Mouse (Mus musculus) cerebellum, adult 2 months (tissue): Measurements from ENCODE around the gene Ptpn18. TPM values are rescaled to one million over a fixed set of nuclear protein-coding genes. Genes with fewer than 3 reads are reported as not detected.

Source experiments
- DNase-seq, 2 experiments: peaks; one replicate each; pipeline ENCODE4 v3.0.0; 2021
- H3K27ac ChIP-seq: fragments of 200-500 bp; 2 replicates; pipeline ENCODE4 v1.5.1; 2012; ENCODE audit warnings: low read length, control low read depth, inconsistent platforms; ENCODE audit not compliant: insufficient read depth
- H3K27me3 ChIP-seq: fragments of 200-500 bp; 2 replicates; pipeline ENCODE4 v1.6.1; 2012; ENCODE audit warnings: inconsistent platforms, mild to moderate bottlenecking, low read length, moderate library complexity; ENCODE audit not compliant: control insufficient read depth, insufficient read depth
- H3K4me1 ChIP-seq: fragments of 200-500 bp; 2 replicates; pipeline ENCODE4 v1.6.1; 2011; ENCODE audit warnings: low read length; ENCODE audit not compliant: control insufficient read depth, insufficient read depth
- H3K4me3 ChIP-seq: fragments of 200-500 bp; replicated peaks from 2 replicates; pipeline ENCODE3; 2011; ENCODE audit warnings: mild to moderate bottlenecking, low read depth, low read length, control low read depth; ENCODE audit not compliant: insufficient read depth
- CTCF ChIP-seq: fragments of 200-500 bp; IDR thresholded peaks from 2 replicates; pipeline ENCODE4 v1.5.1; 2011; ENCODE audit warnings: low read depth, mild to moderate bottlenecking, control low read depth, low read length, moderate library complexity, borderline replicate concordance; ENCODE audit not compliant: insufficient read depth
- POLR2A ChIP-seq: fragments of 200-500 bp; IDR thresholded peaks from 2 replicates; pipeline ENCODE4 v1.6.1; 2011; ENCODE audit warnings: low read length, control low read depth, borderline replicate concordance; ENCODE audit not compliant: insufficient read depth
- WGBS: fragments of 180-500 bp; shearing (Covaris S2); methylation state at CpG from one replicate; pipeline ENCODE4 v1.1.7; 2018; 5-methylcytosine and 5-hydroxymethylcytosine counted together
- polyA plus RNA-seq: library from polyadenylated mRNA; depleted of rRNA; stranded (reverse); fragments of >200 nt; gene quantifications from 2 replicates; pipeline ENCODE4 v1.2.3, GENCODE M21; 2012

Gene Ptpn18
- polyA plus RNA-seq, 1 experiment: 4.7 TPM

DNA sequence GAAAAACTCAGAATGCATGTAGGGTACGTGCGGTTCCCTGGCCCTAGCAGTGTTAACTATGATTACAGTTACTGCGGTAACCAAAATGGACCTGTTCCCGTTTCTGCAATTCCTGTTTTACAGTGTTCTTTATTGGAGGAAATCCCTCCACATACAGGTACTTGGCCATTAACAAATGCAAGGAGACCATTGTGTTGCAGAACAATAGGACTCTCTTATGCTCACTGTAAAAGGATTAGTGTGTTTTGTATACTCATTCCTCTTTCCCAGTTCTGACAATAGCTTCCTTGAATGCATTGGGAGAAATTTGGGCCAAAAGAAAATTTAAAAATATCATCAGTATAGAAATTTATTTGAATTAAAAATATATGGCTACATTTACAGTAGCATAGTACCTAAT, 8.9 kb downstream of the Ptpn18 start:
- H3K4me3 ChIP-seq: no peak overlapping the region

GRCm38 (mm10) chr1:34469801-34470200, 10.2 kb downstream of the Ptpn18 start:
- 73% methylated on average over 5 of the region's 5 CpGs for WGBS
- Histone ChIP-seq H3K4me3 (no peak overlapping the region), H3K27ac (no peak overlapping the region), H3K4me1 (0 out of 2 replicates have a peak, but pooled peaks cover 2% of the 10 kb centered on the region), H3K27me3 (no peaks in the 10 kb centered on the region)
- no peak for TF ChIP-seq CTCF
- DNase-seq: no peak

More for the DNA sequence above, 8.9 kb downstream of the Ptpn18 start:
- DNase-seq: no peak
- Histone ChIP-seq H3K4me1 (0 out of 2 replicates have a peak, but pooled peaks cover 2% of the 10 kb centered on the region), H3K27me3 (no peaks in the 10 kb centered on the region), H3K27ac (no peak overlapping the region)
- no peak for TF ChIP-seq CTCF
- no peak for TF ChIP-seq POLR2A
- WGBS: 86% methylated on average over 4 of the region's 4 CpGs

- H3K4me3 ChIP-seq: peak overlapping the region; percentile 25
- no peak overlapping the region for H3K27ac ChIP-seq
Measured at GRCm38 (mm10) chr1:34472427-34473300, 13.1 kb downstream of the Ptpn18 start.

GRCm38 (mm10) chr1:34478891-34479655, 19.5 kb downstream of the Ptpn18 start:
- no peaks in the 10 kb centered on the region for H3K27me3 ChIP-seq
- 65% methylated on average over 11 of the region's 11 CpGs for WGBS
- H3K27ac ChIP-seq: no peak overlapping the region
- no peak overlapping the region for H3K4me3 ChIP-seq
- no peak for DNase-seq
- TF ChIP-seq POLR2A: no peak
- no peak for TF ChIP-seq CTCF
- H3K4me1 ChIP-seq: no peaks in the 10 kb centered on the region

More at GRCm38 (mm10) chr1:34472427-34473300, 13.1 kb downstream of the Ptpn18 start:
- WGBS: 2% methylated on average over 42 of the region's 43 CpGs
- DNase-seq: no peak
- Histone ChIP-seq H3K27me3 (no peaks in the 10 kb centered on the region), H3K4me1 (0 out of 2 replicates have a peak, but pooled peaks cover 2% of the 10 kb centered on the region)
- TF ChIP-seq POLR2A: no peak
- no peak for TF ChIP-seq CTCF

DNA sequence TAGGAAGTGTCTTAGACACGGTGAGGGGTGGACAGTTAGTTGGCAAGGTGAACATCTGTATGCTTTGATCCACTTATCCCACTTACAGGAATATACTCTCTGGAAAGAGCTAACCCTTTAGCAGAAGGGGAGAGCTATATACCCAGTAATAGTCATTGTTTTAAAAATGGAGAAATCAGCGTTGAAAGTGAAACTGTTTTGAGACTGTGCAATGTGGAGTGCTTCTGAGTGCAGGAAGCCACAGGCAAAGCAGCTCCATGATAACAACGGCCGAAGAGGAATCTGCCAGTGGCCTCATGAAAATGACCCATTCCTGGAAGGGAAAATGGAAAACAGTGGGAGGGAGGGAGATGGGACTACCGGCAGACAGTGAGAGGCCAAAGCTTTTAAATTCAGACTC, 21.2 kb downstream of the Ptpn18 start:
- Histone ChIP-seq H3K27ac (no peak overlapping the region), H3K4me1 (0 out of 2 replicates have a peak, but pooled peaks cover 3% of the 10 kb centered on the region), H3K27me3 (no peaks in the 10 kb centered on the region), H3K4me3 (no peak overlapping the region)
- WGBS: 75% methylated on average over 5 of the region's 5 CpGs
- TF ChIP-seq POLR2A (no peak), CTCF (no peak)
- DNase-seq: no peak

GRCm38 (mm10) chr1:34481920-34482669, 22.5 kb downstream of the Ptpn18 start:
- Histone ChIP-seq H3K4me1 (0 out of 2 replicates have a peak, but pooled peaks cover 3% of the 10 kb centered on the region), H3K27ac (no peak overlapping the region), H3K27me3 (no peaks in the 10 kb centered on the region), H3K4me3 (no peak overlapping the region)
- DNase-seq: no peak
- TF ChIP-seq POLR2A: no peak
- no peak for TF ChIP-seq CTCF
- WGBS: 76% methylated on average over 5 of the region's 5 CpGs

DNA sequence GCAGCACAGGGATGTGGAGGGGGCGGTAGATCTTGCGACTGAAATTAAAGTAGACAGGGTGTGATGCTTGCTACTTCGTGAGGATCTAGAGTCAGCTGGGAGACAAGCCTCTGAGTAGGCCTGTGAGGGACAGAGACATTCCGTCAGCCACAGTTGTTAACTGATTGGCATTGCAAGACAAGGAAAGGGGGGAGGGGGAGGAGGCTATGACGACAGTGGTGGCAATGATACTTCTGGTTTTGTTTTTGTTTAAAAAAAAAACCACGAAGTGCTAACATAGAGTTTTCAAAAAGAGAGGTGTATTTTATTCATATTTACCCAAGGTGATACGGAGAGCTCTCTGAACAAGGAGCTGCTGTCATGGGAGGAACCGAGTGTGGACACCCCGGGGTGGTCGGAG, 24.9 kb downstream of the Ptpn18 start:
- Histone ChIP-seq H3K4me1 (0 out of 2 replicates have a peak, but pooled peaks cover 3% of the 10 kb centered on the region), H3K27ac (no peak overlapping the region), H3K27me3 (no peaks in the 10 kb centered on the region), H3K4me3 (no peak overlapping the region)
- no peak for TF ChIP-seq CTCF
- TF ChIP-seq POLR2A: no peak
- no peak for DNase-seq
- 88% methylated on average over 10 of the region's 10 CpGs for WGBS
